Mouse (Mus musculus) forebrain, embryonic 15.5 days (tissue): ENCODE results near the gene Mief1. TPM values are rescaled to one million over a fixed set of nuclear protein-coding genes. Genes with fewer than 3 reads are reported as not detected.

Source experiments
- ATAC-seq: fragments of 200-750 bp; cut with Nextera tagmentation; replicated peaks from 2 replicates; pipeline ENCODE4 v1.8.0; 2017; ENCODE audit warnings: mild to moderate bottlenecking, moderate TSS enrichment, moderate library complexity
- H3K27ac ChIP-seq: fragments of 300-500 bp; sonication (generic); replicated peaks from 2 replicates; pipeline ENCODE4 v1.5.1; 2015; ENCODE audit warnings: mild to moderate bottlenecking, inconsistent platforms
- H3K27me3 ChIP-seq: fragments of 300-500 bp; sonication (generic); 2 replicates; pipeline ENCODE4 v1.6.1; 2015; ENCODE audit warnings: inconsistent platforms
- H3K36me3 ChIP-seq: fragments of 300-500 bp; sonication (generic); 2 replicates; pipeline ENCODE4 v1.6.1; 2015; ENCODE audit warnings: mild to moderate bottlenecking, inconsistent platforms
- H3K4me1 ChIP-seq: fragments of 300-500 bp; sonication (generic); 2 replicates; pipeline ENCODE4 v1.6.1; 2015; ENCODE audit warnings: inconsistent platforms
- H3K4me2 ChIP-seq: fragments of 300-500 bp; sonication (generic); replicated peaks from 2 replicates; pipeline ENCODE4 v1.6.1; 2015; ENCODE audit warnings: mild to moderate bottlenecking, inconsistent platforms
- H3K4me3 ChIP-seq: fragments of 300-500 bp; sonication (generic); 2 replicates; pipeline ENCODE4 v1.5.1; 2015; ENCODE audit warnings: mild to moderate bottlenecking, inconsistent platforms
- H3K9ac ChIP-seq: fragments of 300-500 bp; sonication (generic); replicated peaks from 2 replicates; pipeline ENCODE4 v1.6.1; 2015; ENCODE audit warnings: mild to moderate bottlenecking, inconsistent platforms
- H3K9me3 ChIP-seq: fragments of 300-500 bp; sonication (generic); 2 replicates; pipeline ENCODE4 v1.6.1; 2016; ENCODE audit warnings: inconsistent platforms
- WGBS: fragments of 180-500 bp; shearing (Covaris S2); methylation state at CpG from one replicate; pipeline ENCODE4 v1.1.7; 2015; ENCODE audit warnings: mixed read lengths; 5-methylcytosine and 5-hydroxymethylcytosine counted together
- polyA plus RNA-seq: library from polyadenylated mRNA; unstranded; fragments of >200 nt; fragmentation: Nextera tagmentation; extraction: Ambion mirVana; gene quantifications from 2 replicates; pipeline ENCODE4 v1.2.1, GENCODE M21; 2015

Mief1 gene
- polyA plus RNA-seq, 1 experiment from 2014 or later = 41.0 TPM

- ATAC-seq = no peak
- Histone ChIP-seq H3K4me3 (no peak overlapping the region), H3K9me3 (no peaks in the 10 kb centered on the region), H3K27ac (no peak overlapping the region), H3K36me3 (no peaks in the 10 kb centered on the region), H3K9ac (no peak overlapping the region), H3K4me2 (no peak overlapping the region), H3K27me3 (no peaks in the 10 kb centered on the region), H3K4me1 (peaks cover 4% of the 10 kb centered on the region; the same call in 1 of the 2 replicates)
- WGBS = 68% methylated on average over 5 of the region's 5 CpGs
Observed at GRCm38 (mm10) chr15:80278121-80278759, 44.4 kb downstream of the Mief1 start.

GRCm38 (mm10) chr15:80279053-80279452, 45.2 kb downstream of the Mief1 start:
- no peak overlapping the region for H3K9ac ChIP-seq
- ATAC-seq = no peak
- 88% methylated on average over 2 of the region's 2 CpGs for WGBS

GRCm38 (mm10) chr15:80280646-80281045, 46.8 kb downstream of the Mief1 start:
- Histone ChIP-seq H3K4me3 (no peak overlapping the region), H3K27ac (no peak overlapping the region), H3K9me3 (no peaks in the 10 kb centered on the region), H3K4me1 (peaks cover 4% of the 10 kb centered on the region; the same call in 1 of the 2 replicates), H3K4me2 (no peak overlapping the region), H3K27me3 (peaks cover 11% of the 10 kb centered on the region), H3K9ac (no peak overlapping the region), H3K36me3 (no peaks in the 10 kb centered on the region)
- WGBS = 16% methylated on average over 6 of the region's 6 CpGs
- no peak for ATAC-seq

More at GRCm38 (mm10) chr15:80279053-80279452, 45.2 kb downstream of the Mief1 start:
- no peak overlapping the region for H3K27ac ChIP-seq
- no peak overlapping the region for H3K4me2 ChIP-seq
- no peaks in the 10 kb centered on the region for H3K27me3 ChIP-seq
- no peaks in the 10 kb centered on the region for H3K36me3 ChIP-seq
- peaks cover 4% of the 10 kb centered on the region; the same call in 1 of the 2 replicates for H3K4me1 ChIP-seq
- H3K9me3 ChIP-seq = no peaks in the 10 kb centered on the region
- no peak overlapping the region for H3K4me3 ChIP-seq

- Histone ChIP-seq H3K4me1 (peaks cover 14% of the 10 kb centered on the region; the same call in 1 of the 2 replicates), H3K9ac (peak within 1 kb of the TSS; percentile 63), H3K4me3 (peak within 1 kb of the TSS; percentile 54), H3K9me3 (no peaks in the 10 kb centered on the region), H3K27me3 (peaks cover 48% of the 10 kb centered on the region), H3K36me3 (no peaks in the 10 kb centered on the region), H3K27ac (no peak within 1 kb of the TSS; the same call in 1 of the 2 replicates), H3K4me2 (peak within 1 kb of the TSS; percentile 82)
- under 1% methylated on average over 50 of the region's 50 CpGs for WGBS
- ATAC-seq = peak; percentile 78
Observed at GRCm38 (mm10) chr15:80286851-80287415, 53.1 kb downstream of the Mief1 start, which contains the start of gene Cacna1i. Gene Cacna1i (plus strand): TSS chr15:80287238.

GRCm38 (mm10) chr15:80288036-80288435, 54.2 kb downstream of the Mief1 start:
- no peak for ATAC-seq
- H3K4me1 ChIP-seq = peaks cover 14% of the 10 kb centered on the region; the same call in 1 of the 2 replicates
- peak overlapping the region; percentile 63 for H3K9ac ChIP-seq
- H3K27me3 ChIP-seq = peaks cover 48% of the 10 kb centered on the region
- H3K27ac ChIP-seq = no peak overlapping the region
- H3K9me3 ChIP-seq = no peaks in the 10 kb centered on the region
- H3K4me3 ChIP-seq = peak overlapping the region; percentile 54
- WGBS = 1% methylated on average over 23 of the region's 23 CpGs
- H3K36me3 ChIP-seq = no peaks in the 10 kb centered on the region
- H3K4me2 ChIP-seq = peak overlapping the region; percentile 82

- no peaks in the 10 kb centered on the region for H3K9me3 ChIP-seq
- WGBS = 10% methylated on average over 10 of the region's 10 CpGs
- no peaks in the 10 kb centered on the region for H3K36me3 ChIP-seq
- H3K4me3 ChIP-seq = no peak overlapping the region
- no peak overlapping the region for H3K9ac ChIP-seq
- ATAC-seq = no peak
- peaks cover 48% of the 10 kb centered on the region for H3K27me3 ChIP-seq
- no peak overlapping the region for H3K27ac ChIP-seq
- peaks cover 14% of the 10 kb centered on the region; the same call in 1 of the 2 replicates for H3K4me1 ChIP-seq
- H3K4me2 ChIP-seq = no peak overlapping the region
Observed at GRCm38 (mm10) chr15:80289436-80289835, 55.6 kb downstream of the Mief1 start.

- H3K4me3 ChIP-seq = no peak overlapping the region
- H3K27ac ChIP-seq = no peak overlapping the region
- WGBS = 97% methylated on average over 1 of the region's 1 CpGs
- ATAC-seq = no peak
- no peaks in the 10 kb centered on the region for H3K27me3 ChIP-seq
- no peak overlapping the region for H3K4me2 ChIP-seq
- H3K9me3 ChIP-seq = no peaks in the 10 kb centered on the region
- H3K9ac ChIP-seq = no peak overlapping the region
- no peaks in the 10 kb centered on the region for H3K4me1 ChIP-seq
- H3K36me3 ChIP-seq = no peaks in the 10 kb centered on the region
Observed at GRCm38 (mm10) chr15:80297146-80297545, 63.3 kb downstream of the Mief1 start.

Other genes with a start within 250 kb of the Mief1 start
- 3.0 and 3.3 TPM in 2 replicates for gene Pdgfb, start 219.0 kb upstream of the Mief1 start, polyA plus RNA-seq
- 40.1 and 44.5 TPM in 2 replicates for gene Syngr1, start 142.7 kb upstream of the Mief1 start, polyA plus RNA-seq
- gene Rpl3, start 142.2 kb upstream of the Mief1 start, polyA plus RNA-seq = 641 and 670 TPM in 2 replicates
- 41.1 and 45.0 TPM in 2 replicates for gene Tab1, start 100.9 kb upstream of the Mief1 start, polyA plus RNA-seq
- 10.3 and 10.7 TPM in 2 replicates for gene Mgat3, start 60.3 kb upstream of the Mief1 start, polyA plus RNA-seq
- 4.2 TPM in 1 of 2 replicates, not detected in the other for gene AC140267.1, start 1.8 kb downstream of the Mief1 start, polyA plus RNA-seq
- gene Atf4, start 21.2 kb downstream of the Mief1 start, polyA plus RNA-seq = 123 and 124 TPM in 2 replicates
- gene Rps19bp1, start 30.3 kb downstream of the Mief1 start, polyA plus RNA-seq = 65.3 and 70.7 TPM in 2 replicates
- gene Cacna1i, start 53.2 kb downstream of the Mief1 start, polyA plus RNA-seq = 0.50 and 0.57 TPM in 2 replicates